Mouse (Mus musculus): Measurements from ENCODE around the gene Klrb1c.

GRCm38 (mm10) chr6:128732032-128732431 is 57.0 kb downstream of the Klrb1c start:
- TF ChIP-seq CTCF (IDR thresholded peaks at IDR 0.05; ENCODE audit: extremely low read depth, insufficient read depth, insufficient read length, insufficient replicate concordance) = no peak
- TF ChIP-seq POLR2A (IDR thresholded peaks at IDR 0.05; ENCODE audit: low read depth, low read length) = no peak
